Mouse (Mus musculus): Measurements from ENCODE around the gene Dnm3. TPM values are rescaled to one million over a fixed set of nuclear protein-coding genes. Genes with fewer than 3 reads are reported as not detected.

The Dnm3 gene
- polyA plus RNA-seq, 1 experiment from 2014 or later, result 2.8 TPM

- Histone ChIP-seq H3K4me3 (ENCODE audit: low read length) (no peak overlapping the region), H3K27ac (ENCODE audit: low read length) (no peak overlapping the region; the same call in 1 of the 2 replicates)
- ATAC-seq (ENCODE audit: low read depth), result no peak
Measured at GRCm38 (mm10) chr1:162094523-162095272, 383.1 kb downstream of the Dnm3 start.

GRCm38 (mm10) chr1:162093806-162094522 lies 383.9 kb downstream of the Dnm3 start:
- ATAC-seq (ENCODE audit: low read depth), result peak; percentile 69; the same call in 1 of the 2 replicates
- Histone ChIP-seq H3K9me3 (ENCODE audit: control insufficient read depth, low read length) (peaks cover 2% of the 10 kb centered on the region; the same call in 1 of the 2 replicates), H3K9ac (ENCODE audit: low read length) (no peak overlapping the region), H3K4me1 (replicated peaks; ENCODE audit: control insufficient read depth, insufficient read depth, low read length) (peaks cover 3% of the 10 kb centered on the region), H3K4me2 (ENCODE audit: low read depth, low read length) (no peak overlapping the region), H3K36me3 (ENCODE audit: control insufficient read depth, insufficient read depth, low read length) (no peaks in the 10 kb centered on the region), H3K4me3 (ENCODE audit: low read length) (no peak overlapping the region), H3K27ac (ENCODE audit: low read length) (peak overlapping the region; percentile 26; the same call in 1 of the 2 replicates), H3K27me3 (ENCODE audit: control insufficient read depth, insufficient read depth, low read depth, low read length) (no peaks in the 10 kb centered on the region)
- 37% methylated on average over 9 of the region's 9 CpGs for WGBS

More at GRCm38 (mm10) chr1:162094523-162095272, 383.1 kb downstream of the Dnm3 start:
- no peak overlapping the region for H3K9ac ChIP-seq (ENCODE audit: low read length)
- H3K4me2 ChIP-seq (ENCODE audit: low read depth, low read length), result no peak overlapping the region
- peaks cover 3% of the 10 kb centered on the region for H3K4me1 ChIP-seq (replicated peaks; ENCODE audit: control insufficient read depth, insufficient read depth, low read length)
- no peaks in the 10 kb centered on the region for H3K27me3 ChIP-seq (ENCODE audit: control insufficient read depth, insufficient read depth, low read depth, low read length)
- H3K9me3 ChIP-seq (ENCODE audit: control insufficient read depth, low read length), result peaks cover 2% of the 10 kb centered on the region; the same call in 1 of the 2 replicates
- WGBS, result 56% methylated on average over 8 of the region's 8 CpGs
- no peaks in the 10 kb centered on the region for H3K36me3 ChIP-seq (ENCODE audit: control insufficient read depth, insufficient read depth, low read length)

GRCm38 (mm10) chr1:162092899-162093659 lies 384.8 kb downstream of the Dnm3 start:
- 65% methylated on average over 3 of the region's 3 CpGs for WGBS
- ATAC-seq (ENCODE audit: low read depth), result 0 out of 2 replicates have a peak, but pooled peaks have one; percentile 52
- H3K4me3 ChIP-seq (ENCODE audit: low read length), result no peak overlapping the region
- H3K9me3 ChIP-seq (ENCODE audit: control insufficient read depth, low read length), result peaks cover 2% of the 10 kb centered on the region; the same call in 1 of the 2 replicates
- H3K4me2 ChIP-seq (ENCODE audit: low read depth, low read length), result no peak overlapping the region
- H3K27me3 ChIP-seq (ENCODE audit: control insufficient read depth, insufficient read depth, low read depth, low read length), result no peaks in the 10 kb centered on the region
- peaks cover 3% of the 10 kb centered on the region for H3K4me1 ChIP-seq (replicated peaks; ENCODE audit: control insufficient read depth, insufficient read depth, low read length)
- no peak overlapping the region for H3K9ac ChIP-seq (ENCODE audit: low read length)
- H3K36me3 ChIP-seq (ENCODE audit: control insufficient read depth, insufficient read depth, low read length), result no peaks in the 10 kb centered on the region
- no peak overlapping the region for H3K27ac ChIP-seq (ENCODE audit: low read length)

GRCm38 (mm10) chr1:162092401-162092800 lies 385.4 kb downstream of the Dnm3 start:
- peaks cover 3% of the 10 kb centered on the region for H3K4me1 ChIP-seq (replicated peaks; ENCODE audit: control insufficient read depth, insufficient read depth, low read length)
- WGBS, result 86% methylated on average over 8 of the region's 8 CpGs
- peaks cover 2% of the 10 kb centered on the region; the same call in 1 of the 2 replicates for H3K9me3 ChIP-seq (ENCODE audit: control insufficient read depth, low read length)
- no peaks in the 10 kb centered on the region for H3K27me3 ChIP-seq (ENCODE audit: control insufficient read depth, insufficient read depth, low read depth, low read length)
- H3K36me3 ChIP-seq (ENCODE audit: control insufficient read depth, insufficient read depth, low read length), result no peaks in the 10 kb centered on the region
- no peak overlapping the region for H3K27ac ChIP-seq (ENCODE audit: low read length)
- no peak overlapping the region for H3K9ac ChIP-seq (ENCODE audit: low read length)
- ATAC-seq (ENCODE audit: low read depth), result no peak
- H3K4me2 ChIP-seq (ENCODE audit: low read depth, low read length), result no peak overlapping the region
- H3K4me3 ChIP-seq (ENCODE audit: low read length), result no peak overlapping the region

GRCm38 (mm10) chr1:162083886-162084478 lies 393.9 kb downstream of the Dnm3 start:
- Histone ChIP-seq H3K9ac (ENCODE audit: low read length) (peak overlapping the region; percentile 49; the same call in 1 of the 2 replicates), H3K36me3 (ENCODE audit: control insufficient read depth, insufficient read depth, low read length) (no peaks in the 10 kb centered on the region), H3K4me1 (replicated peaks; ENCODE audit: control insufficient read depth, insufficient read depth, low read length) (peaks cover 22% of the 10 kb centered on the region), H3K27ac (ENCODE audit: low read length) (peak overlapping the region; percentile 92), H3K9me3 (ENCODE audit: control insufficient read depth, low read length) (no peaks in the 10 kb centered on the region), H3K4me2 (ENCODE audit: low read depth, low read length) (0 out of 2 replicates have a peak overlapping the region, but pooled peaks have one; percentile 1), H3K4me3 (ENCODE audit: low read length) (no peak overlapping the region), H3K27me3 (ENCODE audit: control insufficient read depth, insufficient read depth, low read depth, low read length) (no peaks in the 10 kb centered on the region)
- 22% methylated on average over 9 of the region's 9 CpGs for WGBS
- peak; percentile 67 for ATAC-seq (ENCODE audit: low read depth)

GRCm38 (mm10) chr1:162083354-162083753 lies 394.5 kb downstream of the Dnm3 start:
- peak overlapping the region; percentile 81 for H3K27ac ChIP-seq (ENCODE audit: low read length)
- H3K36me3 ChIP-seq (ENCODE audit: control insufficient read depth, insufficient read depth, low read length), result no peaks in the 10 kb centered on the region
- no peak for ATAC-seq (ENCODE audit: low read depth)
- no peaks in the 10 kb centered on the region for H3K27me3 ChIP-seq (ENCODE audit: control insufficient read depth, insufficient read depth, low read depth, low read length)
- H3K9ac ChIP-seq (ENCODE audit: low read length), result no peak overlapping the region
- no peak overlapping the region for H3K4me3 ChIP-seq (ENCODE audit: low read length)
- no peak overlapping the region for H3K4me2 ChIP-seq (ENCODE audit: low read depth, low read length)
- H3K4me1 ChIP-seq (replicated peaks; ENCODE audit: control insufficient read depth, insufficient read depth, low read length), result peaks cover 22% of the 10 kb centered on the region
- H3K9me3 ChIP-seq (ENCODE audit: control insufficient read depth, low read length), result no peaks in the 10 kb centered on the region
- WGBS, result 43% methylated on average over 2 of the region's 2 CpGs

GRCm38 (mm10) chr1:162082711-162083110 lies 395.1 kb downstream of the Dnm3 start:
- 52% methylated on average over 7 of the region's 7 CpGs for WGBS
- no peaks in the 10 kb centered on the region for H3K36me3 ChIP-seq (ENCODE audit: control insufficient read depth, insufficient read depth, low read length)
- no peak overlapping the region for H3K4me3 ChIP-seq (ENCODE audit: low read length)
- no peak for ATAC-seq (ENCODE audit: low read depth)
- H3K9ac ChIP-seq (ENCODE audit: low read length), result peak overlapping the region; percentile 28; the same call in 1 of the 2 replicates
- no peaks in the 10 kb centered on the region for H3K27me3 ChIP-seq (ENCODE audit: control insufficient read depth, insufficient read depth, low read depth, low read length)
- H3K4me1 ChIP-seq (replicated peaks; ENCODE audit: control insufficient read depth, insufficient read depth, low read length), result peaks cover 22% of the 10 kb centered on the region
- peak overlapping the region; percentile 81 for H3K27ac ChIP-seq (ENCODE audit: low read length)
- no peaks in the 10 kb centered on the region for H3K9me3 ChIP-seq (ENCODE audit: control insufficient read depth, low read length)
- no peak overlapping the region for H3K4me2 ChIP-seq (ENCODE audit: low read depth, low read length)

- H3K4me1 ChIP-seq (replicated peaks; ENCODE audit: control insufficient read depth, insufficient read depth, low read length), result peaks cover 29% of the 10 kb centered on the region
- H3K27me3 ChIP-seq (ENCODE audit: control insufficient read depth, insufficient read depth, low read depth, low read length), result no peaks in the 10 kb centered on the region
- H3K36me3 ChIP-seq (ENCODE audit: control insufficient read depth, insufficient read depth, low read length), result no peaks in the 10 kb centered on the region
- 44% methylated on average over 8 of the region's 8 CpGs for WGBS
- no peak overlapping the region for H3K4me3 ChIP-seq (ENCODE audit: low read length)
- H3K27ac ChIP-seq (ENCODE audit: low read length), result peak overlapping the region; percentile 52
- no peak overlapping the region for H3K9ac ChIP-seq (ENCODE audit: low read length)
- H3K4me2 ChIP-seq (ENCODE audit: low read depth, low read length), result no peak overlapping the region
- no peaks in the 10 kb centered on the region for H3K9me3 ChIP-seq (ENCODE audit: control insufficient read depth, low read length)
- peak; percentile 84 for ATAC-seq (ENCODE audit: low read depth)
Measured at GRCm38 (mm10) chr1:162081693-162082372, 396.0 kb downstream of the Dnm3 start.
